Comparison of ENCODE assay signal across 8 mouse cellular contexts in the genomic region with DNA sequence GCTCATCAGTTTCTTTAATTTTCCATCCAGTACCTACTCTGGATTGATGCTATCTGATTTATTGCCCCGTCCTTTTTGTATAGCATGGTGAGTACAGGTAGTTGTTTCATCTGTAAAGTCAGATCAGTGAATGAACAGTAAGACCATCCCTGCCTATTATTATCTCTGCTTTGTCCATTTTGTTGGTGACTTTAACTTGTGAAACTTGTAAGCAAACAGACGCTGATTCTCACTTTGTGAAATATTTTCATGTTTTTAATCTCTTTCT. TPM values are rescaled to one million over a fixed set of nuclear protein-coding genes. Genes with fewer than 3 reads are reported as not detected.
DNase-seq lines count a peak whose midpoint lies in the region; ATAC-seq and TF ChIP-seq lines count a peak whose summit lies in the region.

No protein-coding gene starts in this region.

- 0 out of 2 replicates have a peak overlapping the region, but pooled peaks have one; percentile 85 for H3K27ac ChIP-seq in heart, postnatal 0 days (ENCODE audit: low read depth)
- H3K27ac ChIP-seq in brown adipose tissue, adult 24 weeks (replicated peaks; ENCODE audit: low read depth, low read length), result no peak overlapping the region
- H3K27ac ChIP-seq in hindbrain, embryonic 15.5 days (replicated peaks), result no peak overlapping the region
- H3K27ac ChIP-seq in midbrain, embryonic 13.5 days, result no peak overlapping the region

- H3K4me3 ChIP-seq in heart, postnatal 0 days (ENCODE audit: low read depth, low read length), result peak overlapping the region; percentile 81
- H3K4me3 ChIP-seq in brown adipose tissue, adult 24 weeks (ENCODE audit: insufficient read depth, low read depth, low read length), result peak overlapping the region; percentile 68; the same call in 1 of the 2 replicates
- H3K4me3 ChIP-seq in hindbrain, embryonic 15.5 days, result peak overlapping the region; percentile 87
- H3K4me3 ChIP-seq in midbrain, embryonic 13.5 days (replicated peaks), result peak overlapping the region; percentile 94

- TF ChIP-seq CTCF in heart, postnatal 0 days (IDR thresholded peaks at IDR 0.05; ENCODE audit: low read depth), result no peak

- WGBS in heart, postnatal 0 days, result 29% methylated on average over 2 of the region's 2 CpGs
- 69% methylated on average over 2 of the region's 2 CpGs for WGBS in hindbrain, embryonic 15.5 days
- 80% methylated on average over 2 of the region's 2 CpGs for WGBS in midbrain, embryonic 13.5 days

- H3K27me3 ChIP-seq in heart, postnatal 0 days (ENCODE audit: control insufficient read depth, insufficient read depth, low read length), result no peaks in the 10 kb centered on the region
- H3K27me3 ChIP-seq in hindbrain, embryonic 15.5 days, result no peaks in the 10 kb centered on the region
- no peaks in the 10 kb centered on the region for H3K27me3 ChIP-seq in midbrain, embryonic 13.5 days

- ATAC-seq in heart, postnatal 0 days (ENCODE audit: insufficient read depth, low read depth), result no peak
- ATAC-seq in hindbrain, embryonic 15.5 days (ENCODE audit: low FRiP score, low read depth), result no peak
- ATAC-seq in midbrain, embryonic 13.5 days, result no peak

- TF ChIP-seq EP300 in heart, postnatal 0 days (IDR thresholded peaks at IDR 0.05; ENCODE audit: low read depth), result no peak

- no peak for DNase-seq in heart, postnatal 0 days (ENCODE audit: low spot score)
- DNase-seq in heart, postnatal 25 days (ENCODE audit: low spot score), result no peak
- no peak for DNase-seq in right cerebral cortex, postnatal 10 days (ENCODE audit: low spot score in 2 of 2)
- DNase-seq in gastrocnemius, adult 18-20 months (ENCODE audit: low spot score), result no peak
- DNase-seq in cerebellum, adult 8-10 months, result no peak

- intact Hi-C loops in heart, postnatal 25 days (cut with DNase I), result loop anchor here (5.0 kb wide), 2 partner anchors 55 to 195 kb away; a partner anchor contains a TSS

- H3K9me3 ChIP-seq in heart, postnatal 0 days (replicated peaks; ENCODE audit: control insufficient read depth, low read length), result no peaks in the 10 kb centered on the region
- no peaks in the 10 kb centered on the region for H3K9me3 ChIP-seq in hindbrain, embryonic 15.5 days
- H3K9me3 ChIP-seq in midbrain, embryonic 13.5 days, result no peaks in the 10 kb centered on the region

- H3K9ac ChIP-seq in heart, postnatal 0 days (replicated peaks; ENCODE audit: low read depth, low read length), result peak overlapping the region; percentile 90
- peak overlapping the region; percentile 92 for H3K9ac ChIP-seq in hindbrain, embryonic 15.5 days
- peak overlapping the region; percentile 95 for H3K9ac ChIP-seq in midbrain, embryonic 13.5 days (replicated peaks)

- 0 out of 2 replicates have a peak, but pooled peaks cover 4% of the 10 kb centered on the region for H3K36me3 ChIP-seq in heart, postnatal 0 days (replicated peaks; ENCODE audit: control insufficient read depth, insufficient read depth, low read length)
- H3K36me3 ChIP-seq in hindbrain, embryonic 15.5 days, result peaks cover 13% of the 10 kb centered on the region; the same call in 1 of the 2 replicates
- no peaks in the 10 kb centered on the region for H3K36me3 ChIP-seq in midbrain, embryonic 13.5 days

- H3K4me1 ChIP-seq in heart, postnatal 0 days (ENCODE audit: control insufficient read depth, insufficient read depth), result peaks cover 17% of the 10 kb centered on the region
- H3K4me1 ChIP-seq in brown adipose tissue, adult 24 weeks (ENCODE audit: control insufficient read depth, insufficient read depth, insufficient read length, low read length), result peaks cover 4% of the 10 kb centered on the region; the same call in 1 of the 2 replicates
- H3K4me1 ChIP-seq in hindbrain, embryonic 15.5 days (replicated peaks), result peaks cover 30% of the 10 kb centered on the region
- H3K4me1 ChIP-seq in midbrain, embryonic 13.5 days (replicated peaks), result peaks cover 24% of the 10 kb centered on the region

- H3K4me2 ChIP-seq in heart, postnatal 0 days (ENCODE audit: low read depth, low read length), result peak overlapping the region; percentile 71
- peak overlapping the region; percentile 78 for H3K4me2 ChIP-seq in hindbrain, embryonic 15.5 days
- peak overlapping the region; percentile 64 for H3K4me2 ChIP-seq in midbrain, embryonic 13.5 days (replicated peaks)

RNA-seq across cellular contexts. Expression of a gene that starts 1.2 kb away (rescaled TPM):
- 37.2 and 55.8 TPM in 2 replicates for total RNA-seq in heart, postnatal 0 days (2014; rRNA removed; ENCODE audit: low replicate concordance)
- 25.4 and 25.9 TPM in 2 replicates for polyA plus RNA-seq in heart, postnatal 0 days (2015; fragmentation: Nextera tagmentation; extraction: Ambion mirVana)
- 10 to 100 TPM; 42.5 to 44.2 TPM for total RNA-seq in heart, postnatal 25 days (2021)
- polyA plus RNA-seq in brown adipose tissue, adult 24 weeks (2012; ENCODE audit: insufficient read depth, insufficient read length, missing spikeins), result 37.6 and 42.6 TPM in 2 replicates
- 69.5 and 69.6 TPM in 2 replicates for polyA plus RNA-seq in hindbrain, embryonic 15.5 days (2015; fragmentation: Nextera tagmentation; extraction: Ambion mirVana)
- 43.5 and 49.1 TPM in 2 replicates for polyA plus RNA-seq in midbrain, embryonic 13.5 days (2015; fragmentation: Nextera tagmentation; extraction: Ambion mirVana)
- total RNA-seq in gastrocnemius, adult 18-20 months (2021), result 10 to 100 TPM; 51.3 to 52.6 TPM

RNA-seq across cellular contexts. Expression of a gene that starts 53.8 kb away (rescaled TPM):
- total RNA-seq in heart, postnatal 0 days (2014; rRNA removed; ENCODE audit: low replicate concordance), result 6.1 and 10.8 TPM in 2 replicates
- 8.5 TPM in 2 replicates for polyA plus RNA-seq in heart, postnatal 0 days (2015; fragmentation: Nextera tagmentation; extraction: Ambion mirVana)
- 10 to 100 TPM; 11.8 to 13.9 TPM for total RNA-seq in heart, postnatal 25 days (2021)
- polyA plus RNA-seq in brown adipose tissue, adult 24 weeks (2012; ENCODE audit: insufficient read depth, insufficient read length, missing spikeins), result 6.9 and 14.4 TPM in 2 replicates
- 6.4 and 6.8 TPM in 2 replicates for polyA plus RNA-seq in hindbrain, embryonic 15.5 days (2015; fragmentation: Nextera tagmentation; extraction: Ambion mirVana)
- polyA plus RNA-seq in midbrain, embryonic 13.5 days (2015; fragmentation: Nextera tagmentation; extraction: Ambion mirVana), result 3.9 and 4.6 TPM in 2 replicates
- total RNA-seq in gastrocnemius, adult 18-20 months (2021), result 10 to 100 TPM in 1 of 2 experiments, 1 to 10 TPM in 1; 4.6 to 11.7 TPM

RNA-seq across cellular contexts. Expression of a gene that starts 53.9 kb away (rescaled TPM):
- 1.7 TPM in 1 of 2 replicates, not detected in the other for total RNA-seq in heart, postnatal 0 days (2014; rRNA removed; ENCODE audit: low replicate concordance)
- not detected in 2 replicates for polyA plus RNA-seq in heart, postnatal 0 days (2015; fragmentation: Nextera tagmentation; extraction: Ambion mirVana)
- total RNA-seq in heart, postnatal 25 days (2021), result under 1 TPM; 0.31 to 0.42 TPM
- 1.2 TPM in 1 of 2 replicates, not detected in the other for polyA plus RNA-seq in brown adipose tissue, adult 24 weeks (2012; ENCODE audit: insufficient read depth, insufficient read length, missing spikeins)
- 31.8 and 36.6 TPM in 2 replicates for polyA plus RNA-seq in hindbrain, embryonic 15.5 days (2015; fragmentation: Nextera tagmentation; extraction: Ambion mirVana)
- 8.2 and 9.5 TPM in 2 replicates for polyA plus RNA-seq in midbrain, embryonic 13.5 days (2015; fragmentation: Nextera tagmentation; extraction: Ambion mirVana)
- total RNA-seq in gastrocnemius, adult 18-20 months (2021), result under 1 TPM; 0.14 to 0.33 TPM
